Mouse (Mus musculus) neural tube, embryonic 15.5 days (tissue): ENCODE data around the gene Hhat. TPM values are rescaled to one million over a fixed set of nuclear protein-coding genes. Genes with fewer than 3 reads are reported as not detected.

ENCODE experiments used
- ATAC-seq: fragments of 200-750 bp; cut with Nextera tagmentation; 2 replicates; pipeline ENCODE4 v1.8.0; 2017; ENCODE audit warnings: mild to moderate bottlenecking, moderate TSS enrichment, moderate library complexity; ENCODE audit not compliant: low FRiP score
- H3K27ac ChIP-seq: fragments of 300-500 bp; sonication (generic); replicated peaks from 2 replicates; pipeline ENCODE4 v1.5.1; 2015; ENCODE audit warnings: mild to moderate bottlenecking, inconsistent platforms
- H3K27me3 ChIP-seq: fragments of 300-500 bp; sonication (generic); replicated peaks from 2 replicates; pipeline ENCODE4 v1.6.1; 2015; ENCODE audit warnings: inconsistent platforms
- H3K36me3 ChIP-seq: fragments of 300-500 bp; sonication (generic); 2 replicates; pipeline ENCODE4 v1.6.1; 2015; ENCODE audit warnings: inconsistent platforms
- H3K4me1 ChIP-seq: fragments of 300-500 bp; sonication (generic); 2 replicates; pipeline ENCODE4 v1.6.1; 2015; ENCODE audit warnings: inconsistent platforms
- H3K4me2 ChIP-seq: fragments of 300-500 bp; sonication (generic); 2 replicates; pipeline ENCODE4 v1.6.1; 2015; ENCODE audit warnings: inconsistent platforms, mild to moderate bottlenecking, moderate library complexity
- H3K4me3 ChIP-seq: fragments of 300-500 bp; sonication (generic); replicated peaks from 2 replicates; pipeline ENCODE4 v1.5.1; 2015; ENCODE audit warnings: mild to moderate bottlenecking, inconsistent platforms
- H3K9ac ChIP-seq: fragments of 300-500 bp; sonication (generic); replicated peaks from 2 replicates; pipeline ENCODE4 v1.6.1; 2015; ENCODE audit warnings: mild to moderate bottlenecking, inconsistent platforms
- H3K9me3 ChIP-seq: fragments of 300-500 bp; sonication (generic); replicated peaks from 2 replicates; pipeline ENCODE4 v1.6.1; 2016; ENCODE audit warnings: inconsistent platforms
- WGBS: fragments of 180-500 bp; shearing (Covaris S2); methylation state at CpG from one replicate; pipeline ENCODE4 v1.1.7; 2015; ENCODE audit warnings: mixed read lengths; 5-methylcytosine and 5-hydroxymethylcytosine counted together
- polyA plus RNA-seq: library from polyadenylated mRNA; unstranded; fragments of >200 nt; fragmentation: Nextera tagmentation; extraction: Ambion mirVana; gene quantifications from 2 replicates; pipeline ENCODE4 v1.2.1, GENCODE M21; 2015

Gene Hhat
- polyA plus RNA-seq, 1 experiment from 2014 or later = 4.6 TPM

DNA sequence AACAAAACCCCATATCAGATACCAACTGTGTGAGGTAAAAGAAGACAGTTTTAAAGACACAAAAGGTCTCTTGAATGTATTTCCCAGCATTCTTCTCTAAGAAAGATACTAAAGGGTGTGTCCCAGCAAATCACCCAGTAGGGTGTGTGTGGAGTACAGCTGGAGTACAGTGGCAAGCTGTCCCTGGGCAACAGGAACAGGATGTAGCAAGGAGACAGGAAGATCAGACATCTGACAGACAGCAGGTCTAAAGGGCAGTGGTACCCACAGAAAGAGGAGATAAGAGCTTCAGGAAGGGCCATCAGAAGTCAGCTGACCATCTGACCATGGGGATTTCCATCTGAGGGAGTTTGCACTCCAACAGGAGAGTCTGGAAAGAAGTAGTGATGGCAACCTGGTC is 185.7 kb downstream of the Hhat start:
- H3K9ac ChIP-seq = no peak overlapping the region
- no peak overlapping the region for H3K4me2 ChIP-seq
- H3K27me3 ChIP-seq = no peaks in the 10 kb centered on the region
- H3K9me3 ChIP-seq = no peaks in the 10 kb centered on the region
- ATAC-seq = no peak
- H3K4me1 ChIP-seq = no peaks in the 10 kb centered on the region
- no peak overlapping the region for H3K27ac ChIP-seq
- H3K36me3 ChIP-seq = no peaks in the 10 kb centered on the region
- no peak overlapping the region for H3K4me3 ChIP-seq

DNA sequence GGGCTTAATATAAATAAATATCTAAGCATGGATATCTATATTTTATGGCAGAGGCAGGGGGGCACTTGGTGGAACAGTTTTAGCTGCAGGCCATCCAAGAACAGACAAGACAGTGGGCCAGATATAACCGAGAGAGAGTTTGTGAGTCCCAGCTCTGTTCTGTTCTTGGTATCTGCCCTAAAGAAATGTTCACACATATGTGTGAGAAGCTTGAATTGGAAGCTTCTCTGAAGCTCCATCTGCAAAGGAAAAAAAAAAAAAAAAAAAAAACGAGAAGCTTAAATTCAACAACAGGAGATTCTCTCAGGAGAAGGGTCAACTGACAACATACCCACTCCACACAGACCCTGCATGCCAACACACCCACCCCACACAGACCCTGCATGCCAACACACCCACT is 188.1 kb downstream of the Hhat start:
- no peaks in the 10 kb centered on the region for H3K36me3 ChIP-seq
- no peak overlapping the region for H3K4me3 ChIP-seq
- WGBS = 88% methylated on average over 1 of the region's 2 CpGs
- no peaks in the 10 kb centered on the region for H3K27me3 ChIP-seq
- H3K27ac ChIP-seq = no peak overlapping the region
- H3K9me3 ChIP-seq = no peaks in the 10 kb centered on the region
- H3K4me1 ChIP-seq = no peaks in the 10 kb centered on the region
- no peak overlapping the region for H3K9ac ChIP-seq
- ATAC-seq = no peak
- no peak overlapping the region for H3K4me2 ChIP-seq

DNA sequence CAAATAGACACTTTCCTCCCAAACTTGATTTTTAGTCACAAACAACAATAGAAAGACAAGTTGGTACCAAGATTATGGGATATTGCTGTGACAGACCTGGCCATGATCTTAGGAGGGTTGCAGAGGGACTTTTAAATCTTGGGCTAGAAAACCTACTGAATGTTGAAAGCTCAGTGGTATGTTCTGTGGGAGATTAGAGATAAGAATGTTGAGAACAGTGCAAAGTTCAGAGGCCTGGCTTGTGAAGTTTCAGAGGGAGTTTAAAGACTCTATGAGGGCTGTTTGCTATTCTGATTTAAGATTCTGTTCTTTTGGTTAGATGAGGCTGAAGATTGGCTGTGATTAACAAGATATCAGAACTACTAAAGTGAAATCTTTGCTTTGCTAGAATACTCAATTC is 206.3 kb downstream of the Hhat start:
- Histone ChIP-seq H3K4me2 (no peak overlapping the region), H3K36me3 (no peaks in the 10 kb centered on the region), H3K27ac (no peak overlapping the region), H3K4me1 (no peaks in the 10 kb centered on the region), H3K9me3 (0 out of 2 replicates have a peak, but pooled peaks cover 4% of the 10 kb centered on the region), H3K27me3 (no peaks in the 10 kb centered on the region), H3K9ac (no peak overlapping the region), H3K4me3 (no peak overlapping the region)
- no peak for ATAC-seq

DNA sequence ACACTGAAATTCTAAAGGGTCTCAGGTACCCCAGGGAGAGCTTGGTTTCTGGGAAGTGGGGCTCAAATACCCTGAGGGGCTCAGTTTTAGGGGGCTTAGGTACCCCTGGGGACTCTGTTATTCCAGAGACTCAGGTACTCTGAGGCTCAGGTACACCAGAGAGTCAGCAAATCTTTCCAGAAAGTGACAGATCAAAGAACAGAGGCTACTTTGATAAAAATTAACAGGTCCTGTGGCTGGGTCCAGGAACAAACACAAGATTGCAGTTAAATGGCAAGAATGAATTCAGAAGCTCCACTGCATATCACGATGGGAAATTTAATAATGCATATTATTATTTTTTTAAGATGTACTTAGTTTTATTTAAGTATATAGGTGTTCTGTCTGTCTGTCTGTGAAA is 211.7 kb downstream of the Hhat start:
- no peak overlapping the region for H3K9ac ChIP-seq
- H3K27ac ChIP-seq = no peak overlapping the region
- H3K4me2 ChIP-seq = no peak overlapping the region
- H3K4me1 ChIP-seq = no peaks in the 10 kb centered on the region
- no peaks in the 10 kb centered on the region for H3K9me3 ChIP-seq
- H3K36me3 ChIP-seq = no peaks in the 10 kb centered on the region
- H3K4me3 ChIP-seq = no peak overlapping the region
- WGBS = 83% methylated on average over 1 of the region's 1 CpGs
- H3K27me3 ChIP-seq = no peaks in the 10 kb centered on the region
- ATAC-seq = no peak

DNA sequence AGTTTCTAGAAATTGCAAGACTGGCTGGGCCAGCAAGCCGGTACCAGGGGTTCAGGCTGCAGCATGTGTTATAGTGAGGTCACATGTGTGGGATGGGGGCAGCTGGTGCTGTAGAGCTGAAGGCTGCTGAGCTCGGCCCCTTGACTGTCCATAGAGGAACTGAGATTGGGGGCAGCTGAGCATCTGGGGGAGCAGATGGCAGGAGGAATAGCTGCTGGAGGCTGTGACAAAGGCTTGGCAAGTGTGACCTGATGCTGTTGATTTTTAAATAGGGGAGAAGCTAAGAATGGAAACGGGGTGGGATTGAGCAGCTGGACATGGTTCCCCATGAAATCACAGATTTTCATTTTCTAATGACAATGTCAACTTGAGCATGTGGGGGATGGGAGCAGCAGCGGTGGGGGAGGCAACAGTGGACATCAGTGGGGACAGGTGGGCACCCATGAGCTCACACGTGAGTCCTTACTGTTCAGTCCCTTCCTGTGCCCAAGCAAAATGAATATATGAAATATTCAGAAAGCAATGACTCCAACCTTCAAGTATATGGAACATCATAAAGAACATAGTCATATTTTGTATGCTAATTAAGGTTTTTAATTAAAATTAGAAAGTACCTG is 212.9 kb downstream of the Hhat start:
- no peak overlapping the region for H3K4me2 ChIP-seq
- H3K9ac ChIP-seq = no peak overlapping the region
- H3K27ac ChIP-seq = no peak overlapping the region
- H3K9me3 ChIP-seq = no peaks in the 10 kb centered on the region
- no peak overlapping the region for H3K4me3 ChIP-seq
- no peaks in the 10 kb centered on the region for H3K36me3 ChIP-seq
- no peaks in the 10 kb centered on the region for H3K4me1 ChIP-seq
- no peaks in the 10 kb centered on the region for H3K27me3 ChIP-seq
- 28% methylated on average over 5 of the region's 5 CpGs for WGBS
- no peak for ATAC-seq

DNA sequence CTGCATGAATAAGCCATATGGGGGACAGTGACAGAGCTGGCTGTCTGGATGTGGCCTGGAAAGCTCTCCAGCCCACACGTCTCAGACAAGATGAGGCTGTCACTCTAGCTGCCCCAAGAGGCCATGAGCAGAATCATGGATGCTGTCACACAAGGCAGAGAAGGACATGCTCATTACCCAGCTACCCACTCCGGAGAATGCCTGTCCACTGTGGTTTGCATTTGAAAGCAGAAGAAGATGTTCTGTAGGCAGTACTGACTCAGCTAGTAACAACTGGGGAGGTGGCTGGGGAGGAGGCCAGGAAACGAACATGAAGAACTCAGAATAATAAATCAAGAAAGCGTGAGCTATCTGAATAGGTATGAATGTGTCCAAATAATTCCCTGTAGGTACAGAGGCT is 215.5 kb downstream of the Hhat start:
- no peaks in the 10 kb centered on the region for H3K4me1 ChIP-seq
- no peak overlapping the region for H3K9ac ChIP-seq
- H3K4me2 ChIP-seq = no peak overlapping the region
- H3K9me3 ChIP-seq = no peaks in the 10 kb centered on the region
- no peak for ATAC-seq
- H3K27me3 ChIP-seq = no peaks in the 10 kb centered on the region
- 44% methylated on average over 4 of the region's 4 CpGs for WGBS
- no peaks in the 10 kb centered on the region for H3K36me3 ChIP-seq
- H3K27ac ChIP-seq = no peak overlapping the region
- H3K4me3 ChIP-seq = no peak overlapping the region

DNA sequence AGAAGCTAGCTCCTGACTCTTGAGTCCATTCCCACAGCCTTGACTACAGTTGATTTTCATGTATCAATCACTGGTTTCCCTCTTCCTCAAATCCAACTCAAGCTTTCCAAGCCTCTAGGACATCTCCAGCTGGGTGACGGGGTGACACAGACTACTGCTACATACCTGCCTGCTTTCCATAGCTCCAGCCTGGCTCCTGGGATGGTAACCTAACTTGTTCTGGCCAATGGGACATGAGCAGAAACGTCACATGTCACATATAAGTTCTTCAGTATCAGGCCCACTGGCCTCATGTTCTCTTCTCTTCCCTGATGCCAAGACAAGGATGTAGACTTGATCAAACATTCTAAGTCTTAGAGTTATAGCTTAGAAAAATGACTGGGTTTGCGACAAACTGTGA is 220.5 kb downstream of the Hhat start:
- no peak overlapping the region for H3K9ac ChIP-seq
- no peaks in the 10 kb centered on the region for H3K27me3 ChIP-seq
- H3K36me3 ChIP-seq = no peaks in the 10 kb centered on the region
- no peak overlapping the region for H3K4me3 ChIP-seq
- WGBS = 89% methylated on average over 3 of the region's 3 CpGs
- H3K4me2 ChIP-seq = no peak overlapping the region
- H3K27ac ChIP-seq = no peak overlapping the region
- H3K4me1 ChIP-seq = no peaks in the 10 kb centered on the region
- no peak for ATAC-seq
- H3K9me3 ChIP-seq = no peaks in the 10 kb centered on the region

DNA sequence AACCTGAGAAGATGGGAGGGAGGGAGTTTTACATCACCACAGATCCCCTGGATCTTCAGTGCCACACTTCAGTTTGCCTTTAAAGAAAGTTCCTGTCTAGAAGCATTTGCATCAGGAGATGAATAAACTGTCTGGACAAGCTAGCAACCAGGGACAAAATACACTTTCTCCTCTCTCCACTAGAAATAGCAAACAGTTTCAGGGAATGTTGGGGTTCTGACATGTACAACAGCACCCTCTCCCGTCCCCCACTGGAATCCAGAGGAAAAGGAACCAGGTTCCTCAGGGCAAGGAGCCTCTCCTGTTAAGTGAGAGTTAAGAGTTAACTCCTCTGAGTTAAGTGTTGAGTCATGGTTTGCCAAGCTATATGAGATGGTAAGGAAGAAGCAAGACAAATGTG is 224.2 kb downstream of the Hhat start:
- H3K4me2 ChIP-seq = no peak overlapping the region
- no peak for ATAC-seq
- H3K9ac ChIP-seq = no peak overlapping the region
- WGBS = 43% methylated on average over 1 of the region's 1 CpGs
- H3K36me3 ChIP-seq = no peaks in the 10 kb centered on the region
- H3K9me3 ChIP-seq = no peaks in the 10 kb centered on the region
- peaks cover 5% of the 10 kb centered on the region; the same call in 1 of the 2 replicates for H3K4me1 ChIP-seq
- H3K27me3 ChIP-seq = no peaks in the 10 kb centered on the region
- no peak overlapping the region for H3K4me3 ChIP-seq
- H3K27ac ChIP-seq = no peak overlapping the region

DNA sequence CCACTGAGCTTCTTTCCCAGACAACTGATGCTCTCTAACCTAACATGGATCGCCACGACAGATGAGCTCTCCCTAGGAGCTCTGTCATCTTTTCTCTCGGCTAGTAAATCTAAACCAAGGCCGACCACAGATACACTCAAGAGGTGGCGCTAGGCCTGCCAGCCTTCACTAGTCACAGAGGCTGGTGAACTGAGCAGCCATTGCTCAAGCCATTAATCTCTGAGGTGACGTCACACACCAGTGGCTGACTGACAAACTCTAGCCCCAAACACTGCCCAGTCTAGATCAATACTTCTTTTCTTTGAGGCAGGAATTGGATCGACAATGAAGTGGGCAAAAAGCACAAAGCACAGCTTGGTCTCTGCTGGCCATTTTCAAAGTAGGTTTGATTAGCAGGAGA is 226.1 kb downstream of the Hhat start:
- H3K4me3 ChIP-seq = no peak overlapping the region
- no peaks in the 10 kb centered on the region for H3K9me3 ChIP-seq
- no peak for ATAC-seq
- H3K27me3 ChIP-seq = no peaks in the 10 kb centered on the region
- H3K36me3 ChIP-seq = no peaks in the 10 kb centered on the region
- H3K27ac ChIP-seq = no peak overlapping the region
- WGBS = 40% methylated on average over 7 of the region's 7 CpGs
- no peak overlapping the region for H3K4me2 ChIP-seq
- peaks cover 5% of the 10 kb centered on the region; the same call in 1 of the 2 replicates for H3K4me1 ChIP-seq
- no peak overlapping the region for H3K9ac ChIP-seq

DNA sequence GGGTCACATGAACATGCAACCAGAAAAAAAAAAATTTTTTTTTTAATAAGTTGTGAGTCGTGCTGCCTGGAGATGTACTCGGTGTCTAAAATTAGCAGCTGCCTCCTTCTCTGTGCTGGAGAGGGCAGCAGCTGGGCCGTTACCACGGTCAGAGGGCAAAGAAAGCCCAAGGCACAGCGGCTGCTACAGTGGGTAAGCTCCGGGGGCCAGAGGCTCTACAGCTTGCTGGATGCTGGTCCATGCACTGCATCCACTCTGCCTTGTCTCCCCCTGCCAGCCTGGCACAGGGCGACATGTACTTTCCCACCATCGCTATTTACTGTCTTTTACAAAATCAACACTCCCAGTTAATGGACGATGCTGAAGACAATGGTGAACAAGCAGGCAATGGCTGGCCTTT is 226.9 kb downstream of the Hhat start:
- Histone ChIP-seq H3K27ac (no peak overlapping the region), H3K9ac (no peak overlapping the region), H3K4me1 (peaks cover 5% of the 10 kb centered on the region; the same call in 1 of the 2 replicates), H3K9me3 (no peaks in the 10 kb centered on the region), H3K4me2 (no peak overlapping the region), H3K4me3 (no peak overlapping the region), H3K36me3 (no peaks in the 10 kb centered on the region), H3K27me3 (no peaks in the 10 kb centered on the region)
- 32% methylated on average over 9 of the region's 9 CpGs for WGBS
- no peak for ATAC-seq

DNA sequence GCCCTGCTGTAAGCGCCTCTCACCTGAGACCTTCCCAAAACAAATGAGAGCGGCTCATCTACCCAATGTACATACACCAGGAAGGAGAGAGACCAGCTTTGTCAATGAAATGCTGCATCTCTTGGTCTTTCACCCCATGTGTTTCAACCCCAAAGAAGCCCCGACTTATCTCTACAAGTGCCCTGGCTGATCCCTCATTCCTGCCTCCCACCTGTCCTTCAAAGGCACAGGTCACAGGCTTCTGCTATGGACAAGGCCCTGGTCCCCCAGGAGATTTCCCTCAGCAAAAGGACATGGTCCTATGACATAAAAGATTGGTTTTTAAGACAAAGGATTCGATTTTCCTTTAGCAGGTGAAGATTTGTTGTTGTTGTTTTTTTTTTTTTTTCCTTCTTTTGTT is 227.3 kb downstream of the Hhat start:
- no peak for ATAC-seq
- no peaks in the 10 kb centered on the region for H3K36me3 ChIP-seq
- no peak overlapping the region for H3K9ac ChIP-seq
- peaks cover 5% of the 10 kb centered on the region; the same call in 1 of the 2 replicates for H3K4me1 ChIP-seq
- H3K27me3 ChIP-seq = no peaks in the 10 kb centered on the region
- H3K4me2 ChIP-seq = no peak overlapping the region
- no peak overlapping the region for H3K4me3 ChIP-seq
- no peaks in the 10 kb centered on the region for H3K9me3 ChIP-seq
- WGBS = 93% methylated on average over 4 of the region's 4 CpGs
- H3K27ac ChIP-seq = no peak overlapping the region

DNA sequence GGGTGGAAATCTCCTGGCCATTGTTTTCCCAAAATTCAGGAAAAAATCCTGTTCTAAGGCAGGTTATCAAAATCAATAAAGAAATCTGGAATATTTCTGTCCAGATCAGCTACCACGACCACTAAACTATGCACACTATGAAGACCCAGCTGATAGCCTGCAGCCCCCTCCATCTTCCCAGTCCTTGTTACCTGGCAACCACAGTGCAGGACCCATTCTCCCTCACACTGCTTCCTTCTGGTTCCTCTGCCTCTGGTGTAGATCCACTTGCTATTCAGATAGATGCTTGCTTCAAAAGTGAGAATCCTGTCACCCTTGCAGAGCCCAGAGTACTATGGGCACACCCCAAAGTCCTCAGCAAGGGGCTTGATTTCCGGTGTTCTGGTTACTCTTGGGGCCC is 228.9 kb downstream of the Hhat start:
- no peak for ATAC-seq
- WGBS = 80% methylated on average over 2 of the region's 2 CpGs
- Histone ChIP-seq H3K9me3 (no peaks in the 10 kb centered on the region), H3K4me3 (no peak overlapping the region), H3K9ac (no peak overlapping the region), H3K4me1 (peaks cover 5% of the 10 kb centered on the region; the same call in 1 of the 2 replicates), H3K27ac (no peak overlapping the region), H3K27me3 (no peaks in the 10 kb centered on the region), H3K4me2 (no peak overlapping the region), H3K36me3 (no peaks in the 10 kb centered on the region)

DNA sequence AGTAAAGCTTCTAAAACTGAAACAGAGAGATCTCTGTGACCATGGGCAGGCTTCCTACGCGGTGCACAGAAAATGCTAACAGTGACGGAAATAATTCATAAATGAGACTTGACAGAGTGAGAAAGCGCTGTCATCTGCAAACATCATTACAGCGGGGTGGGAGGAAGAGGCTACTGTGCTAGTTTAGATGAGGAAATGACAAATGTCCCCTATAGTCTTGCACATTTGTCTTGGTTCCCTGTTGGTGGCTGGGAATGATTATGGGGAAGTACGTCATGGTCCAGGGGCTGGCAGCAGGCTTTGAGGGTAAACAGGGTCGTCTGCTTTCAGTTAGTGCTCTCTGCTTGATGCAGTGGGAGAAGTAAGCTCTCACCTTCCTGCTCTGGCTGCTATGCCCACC is 233.9 kb downstream of the Hhat start:
- WGBS = 73% methylated on average over 7 of the region's 7 CpGs
- no peak for ATAC-seq
- H3K4me2 ChIP-seq = no peak overlapping the region
- H3K9me3 ChIP-seq = no peaks in the 10 kb centered on the region
- H3K4me1 ChIP-seq = no peaks in the 10 kb centered on the region
- no peak overlapping the region for H3K9ac ChIP-seq
- H3K4me3 ChIP-seq = no peak overlapping the region
- H3K36me3 ChIP-seq = no peaks in the 10 kb centered on the region
- no peaks in the 10 kb centered on the region for H3K27me3 ChIP-seq
- H3K27ac ChIP-seq = no peak overlapping the region
